Mouse (Mus musculus): ENCODE measurements around the gene Grxcr1.

GRCm38 (mm10) chr5:67981946-67982526, 49.6 kb upstream of the Grxcr1 start:
- TF ChIP-seq GATA1 (IDR thresholded peaks at IDR 0.05; ENCODE audit: borderline replicate concordance, low read length) (no peak), FLI1 (IDR thresholded peaks at IDR 0.05; ENCODE audit: low read length) (no peak)
